Mouse (Mus musculus) embryo, embryonic 10.5 days (tissue): ENCODE results near the gene Gdpd1.
"Not testable (repeated sequence)": the region's sequence is repeated elsewhere in the genome, so short reads cannot be mapped to it uniquely, and the experiment has no call there.

Source experiments
- DNase-seq: peaks from one replicate; pipeline ENCODE4 v3.0.0-alpha.2; 2015; ENCODE audit warnings: low spot score

Gene Gdpd1

GRCm38 (mm10) chr11:87073866-87074440 is at the start of gene Gdpd1:
TSS of gene Gdpd1 (minus strand) at chr11:87074062.
- DNase-seq = peak; percentile 96

GRCm38 (mm10) chr11:87121864-87122263 is 48.0 kb upstream of the Gdpd1 start:
- no peak for DNase-seq

- DNase-seq = no peak
These were observed 36.5 kb upstream of the Gdpd1 start for GRCm38 (mm10) chr11:87110172-87110909.

DNA sequence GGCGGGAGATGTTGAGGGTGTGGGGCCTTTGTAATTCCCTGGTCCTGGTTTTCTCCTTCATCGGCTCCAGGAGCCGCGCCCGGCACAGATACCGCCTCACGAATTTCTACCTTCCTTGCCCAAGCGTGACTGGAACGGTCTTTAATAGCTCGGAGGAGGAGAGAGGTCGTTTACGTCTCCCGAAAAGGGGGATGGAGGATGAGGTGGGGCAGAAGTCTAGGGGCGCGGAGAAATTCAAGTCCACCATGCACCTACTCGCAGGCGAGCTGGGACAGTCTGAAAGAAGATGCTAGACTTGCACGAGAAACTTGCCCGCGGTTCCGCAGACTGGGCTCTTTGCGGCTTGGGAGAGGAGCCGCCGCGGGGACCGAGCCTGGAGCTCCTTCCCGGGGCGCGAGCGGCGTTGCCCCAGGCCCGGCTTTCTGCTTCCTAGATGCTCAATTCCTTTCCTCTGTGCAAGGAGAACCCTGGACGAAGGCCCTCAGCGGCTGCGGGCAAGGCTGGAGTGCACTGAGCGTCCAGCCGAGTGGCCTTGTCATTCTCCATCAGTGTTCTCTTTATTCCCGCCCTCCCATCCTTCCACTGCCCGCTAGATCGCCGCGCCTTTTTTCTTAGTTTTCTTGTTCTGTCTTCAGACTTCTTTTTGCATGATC is 35.8 kb upstream of the Gdpd1 start:
- peak; percentile 72 for DNase-seq

DNA sequence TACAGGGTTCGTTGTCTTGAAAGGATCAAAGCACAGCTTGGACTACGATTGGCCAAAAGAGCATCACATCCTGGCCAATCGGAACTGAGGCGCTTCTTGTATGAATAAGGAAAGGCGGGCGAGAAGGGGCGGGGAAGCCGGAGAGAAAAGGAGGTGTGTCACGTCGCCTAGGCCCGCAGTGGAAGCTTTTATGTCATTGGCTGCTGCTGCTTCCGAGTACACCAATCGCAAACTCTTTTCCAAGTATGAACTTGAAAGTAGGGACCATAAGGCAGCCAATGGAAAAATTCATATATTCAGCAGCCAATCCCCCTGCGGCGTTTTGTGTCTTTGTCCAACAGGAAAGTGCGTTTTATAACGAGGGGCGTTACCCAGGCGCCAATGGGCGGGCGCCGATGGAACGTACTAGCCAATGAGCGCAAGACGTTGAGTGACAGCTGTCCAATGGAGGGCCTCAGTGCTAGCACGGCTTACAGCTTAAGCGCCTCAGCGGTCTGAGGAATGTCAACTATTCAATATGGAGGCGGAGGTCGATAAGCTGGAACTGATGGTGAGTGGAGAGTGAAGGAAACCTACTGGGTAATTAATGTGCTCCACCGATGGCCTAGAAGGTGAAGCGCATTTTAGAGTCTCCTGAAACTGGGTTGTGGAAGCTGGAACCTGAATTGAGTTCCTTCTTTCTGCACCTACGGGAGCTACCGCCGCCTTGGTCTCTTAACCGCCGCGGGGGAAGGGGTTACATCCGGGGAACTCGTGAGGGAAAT is 35.1 kb upstream of the Gdpd1 start, which contains the start of gene Ska2:
TSS of gene Ska2 (plus strand) at position 480 of the 764 bp plus-strand sequence.
- DNase-seq = peak; percentile 100

DNA sequence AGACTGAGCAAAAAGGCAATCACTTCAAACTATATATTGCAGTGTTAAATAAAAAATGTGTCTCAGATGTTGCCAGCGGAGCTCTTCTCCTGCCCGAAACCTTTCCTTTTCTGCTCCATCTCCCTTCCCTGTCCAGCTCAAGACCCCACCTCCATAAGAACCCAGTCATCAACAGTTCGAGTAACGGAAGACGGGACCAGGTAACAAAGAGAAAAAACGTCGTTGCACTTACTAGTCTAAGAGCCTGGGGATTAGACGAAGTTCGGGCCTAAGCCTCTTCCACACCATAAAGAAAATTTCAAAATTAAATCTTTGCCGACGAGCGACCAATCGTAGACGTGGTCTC is 34.5 kb upstream of the Gdpd1 start, which contains the start of gene Prr11:
TSS of gene Prr11 (minus strand) at position 300 of the 346 bp plus-strand sequence.
- no peak for DNase-seq

DNA sequence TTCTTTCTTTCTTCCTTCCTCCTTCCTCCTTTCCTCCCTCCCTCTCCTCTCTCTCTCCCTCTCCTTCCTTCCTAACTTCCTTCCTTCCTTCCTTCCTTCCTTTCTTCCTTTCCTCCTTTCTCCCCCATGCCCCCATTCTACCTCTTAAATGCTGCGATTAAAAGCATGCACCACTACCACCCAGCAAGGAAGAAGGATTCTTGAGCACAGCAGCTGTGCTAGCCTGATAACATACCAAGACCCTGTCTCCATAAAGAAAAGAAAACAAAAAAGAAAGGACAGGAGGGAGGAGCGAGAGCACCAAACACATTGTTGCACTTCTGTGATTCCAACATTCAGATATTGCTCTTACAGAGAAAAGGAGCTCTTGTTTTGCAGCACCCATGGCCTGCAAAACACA is 13.3 kb upstream of the Gdpd1 start:
- no peak for DNase-seq

- DNase-seq = peak; percentile 94
These were observed 12.6 kb upstream of the Gdpd1 start, which contains the start of gene Smg8 for GRCm38 (mm10) chr11:87086290-87086984. TSS of gene Smg8 (minus strand) at chr11:87086774.

GRCm38 (mm10) chr11:87085461-87085860 is 11.6 kb upstream of the Gdpd1 start:
- no peak for DNase-seq

GRCm38 (mm10) chr11:87083712-87084111 is 9.8 kb upstream of the Gdpd1 start:
- DNase-seq = no peak

DNA sequence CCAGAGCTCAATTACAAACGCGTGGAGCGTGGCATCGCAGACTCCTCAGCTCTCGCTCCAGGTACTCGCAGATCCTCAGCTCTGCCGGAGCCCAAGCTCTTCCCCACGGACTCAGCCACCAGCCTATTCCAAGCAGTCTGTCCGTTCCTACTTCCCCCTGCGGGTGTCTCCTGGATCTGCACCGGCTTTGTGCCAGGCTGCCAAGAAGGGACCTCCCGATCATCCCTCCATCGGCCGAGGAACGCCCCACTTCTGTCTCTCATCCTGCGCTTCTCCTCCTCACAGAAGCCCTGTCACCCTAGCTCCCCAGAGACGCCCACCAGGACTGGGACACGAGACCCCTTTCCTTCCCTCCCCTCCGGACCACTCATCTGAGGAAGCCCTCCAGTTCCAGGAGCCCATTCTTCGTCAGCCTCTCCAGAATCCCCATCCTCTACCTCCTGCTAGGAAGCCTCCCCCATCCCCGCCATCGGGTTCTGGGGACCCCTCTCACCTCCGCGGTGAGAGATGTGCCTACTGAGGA is 458 bp downstream of the Gdpd1 start:
- peak; percentile 80 for DNase-seq

DNA sequence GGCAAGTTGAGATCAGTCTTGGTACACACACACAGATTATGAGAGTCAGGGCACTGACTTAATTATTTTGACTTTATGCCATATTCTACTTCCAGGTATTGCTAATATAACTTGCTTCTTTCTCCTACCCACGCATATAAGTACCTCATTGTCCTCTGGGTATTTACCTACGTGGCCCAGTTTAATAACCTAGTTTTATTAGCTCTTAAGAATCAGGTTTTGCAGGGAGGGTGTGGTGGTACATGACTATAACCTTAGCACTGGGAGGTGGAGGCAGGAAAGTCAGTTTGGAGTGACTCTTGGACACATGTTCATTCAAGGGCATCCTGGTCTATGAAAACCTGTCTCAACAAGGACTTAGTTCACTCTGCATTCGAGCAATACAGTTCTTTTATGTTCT is 11.8 kb downstream of the Gdpd1 start:
- DNase-seq = no peak

DNA sequence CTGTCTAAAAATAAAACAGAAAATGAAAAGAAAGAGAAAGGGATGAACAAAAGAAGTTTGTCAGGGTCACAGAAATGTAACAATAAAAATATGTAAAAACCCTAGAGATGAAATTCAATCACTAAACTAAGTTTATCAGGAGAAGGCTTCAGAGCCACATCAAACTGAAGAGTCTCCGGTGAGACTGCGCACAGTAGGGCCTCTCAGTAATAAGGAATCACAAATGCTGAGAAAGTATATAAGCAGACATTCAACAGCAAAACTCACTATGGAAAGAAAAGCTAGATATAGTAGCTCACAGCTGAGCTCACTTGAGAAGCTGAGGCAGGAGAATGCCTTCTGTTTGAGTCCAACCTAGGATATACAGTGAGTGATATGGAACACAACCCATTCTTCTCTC is 13.5 kb downstream of the Gdpd1 start:
- DNase-seq = no peak

DNA sequence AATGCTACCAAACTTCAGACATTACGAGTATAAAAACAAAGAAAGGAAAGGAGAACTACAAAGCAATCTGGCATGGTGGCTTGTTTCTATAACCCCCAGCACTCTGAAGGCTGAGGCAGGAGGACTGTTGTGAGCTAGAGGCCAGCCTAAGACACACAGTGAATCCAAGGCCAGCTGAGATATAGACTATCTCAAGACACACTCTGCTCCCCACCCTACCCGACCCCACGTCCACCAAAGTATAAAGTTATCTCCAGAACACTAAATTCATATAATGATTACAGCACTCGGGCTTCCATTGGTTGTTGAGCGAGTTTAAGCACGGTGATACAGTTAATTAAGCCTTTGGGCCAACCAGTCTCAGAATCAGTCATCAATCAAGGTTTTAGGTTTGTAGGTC is 17.6 kb downstream of the Gdpd1 start:
- DNase-seq = no peak

- DNase-seq = not testable (repeated sequence)
These were observed 25.0 kb downstream of the Gdpd1 start for GRCm38 (mm10) chr11:87048900-87049299.

GRCm38 (mm10) chr11:87046968-87047367 is 26.9 kb downstream of the Gdpd1 start:
- DNase-seq = no peak

- no peak for DNase-seq
These were observed 30.8 kb downstream of the Gdpd1 start for GRCm38 (mm10) chr11:87043052-87043451.

- DNase-seq = no peak
These were observed 34.4 kb downstream of the Gdpd1 start for GRCm38 (mm10) chr11:87039307-87039963.

- DNase-seq = no peak
These were observed 37.7 kb downstream of the Gdpd1 start for GRCm38 (mm10) chr11:87036180-87036579.

DNA sequence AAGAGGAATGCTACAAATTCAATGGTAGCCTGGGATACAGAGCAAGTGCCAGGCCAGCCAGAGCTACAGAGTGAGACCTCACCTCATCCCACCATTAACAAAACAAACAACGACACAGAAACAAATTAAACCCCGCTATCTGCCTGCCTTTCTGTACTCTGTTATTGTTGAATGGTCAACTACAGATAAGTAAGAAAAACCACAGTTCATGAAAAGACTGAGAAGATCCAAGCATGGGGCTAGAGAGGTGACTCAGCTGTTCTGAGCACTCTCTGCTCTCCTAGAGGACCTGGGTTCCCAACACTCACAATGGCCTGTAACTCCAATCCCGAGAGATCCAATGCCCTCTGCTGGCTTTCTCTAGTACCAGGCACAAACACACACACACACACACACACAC is 45.6 kb downstream of the Gdpd1 start:
- DNase-seq = no peak
